In the genomic region with DNA sequence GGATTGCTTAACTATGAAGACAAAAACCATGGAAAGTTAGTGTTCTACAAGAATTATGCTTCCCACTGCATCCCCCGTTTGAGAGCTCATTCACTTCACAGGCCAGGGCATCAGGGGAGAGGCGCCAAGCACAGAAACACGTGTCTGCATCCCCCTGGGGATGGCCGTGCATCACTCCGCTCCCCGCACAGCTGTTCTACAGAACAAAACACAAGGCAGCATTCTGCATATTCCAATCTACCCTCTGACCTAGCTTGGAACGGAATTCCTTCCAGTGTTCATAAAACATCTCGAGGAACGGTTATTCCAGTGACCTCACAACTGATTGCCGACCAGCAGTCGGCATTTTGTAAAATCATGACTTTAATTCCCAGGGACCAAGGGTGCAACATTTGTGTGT, we compare ENCODE assay signal across 11 mouse cellular contexts.
DNase-seq lines count a peak whose midpoint lies in the region; ATAC-seq and TF ChIP-seq lines count a peak whose summit lies in the region.
"Had no signal": no experiment of that assay in that cellular context is flagged by ENCODE, and none has a peak within 500 bp of the region (broad histone marks: within the 10 kb centered on the region; RNA-seq: fewer than 3 reads in every experiment).

No protein-coding gene starts in this region.

- no peak for TF ChIP-seq POLR2A in kidney, adult 2 months (IDR thresholded peaks at IDR 0.05; ENCODE audit: low read depth, low read length)

- H3K4me1 ChIP-seq in embryonic facial prominence, embryonic 10.5 days = peaks cover 35% of the 10 kb centered on the region
- H3K4me1 ChIP-seq in kidney, adult 2 months (ENCODE audit: control insufficient read depth, insufficient read depth, low read length) = 0 out of 2 replicates have a peak, but pooled peaks cover 3% of the 10 kb centered on the region
- H3K4me1 ChIP-seq in hindbrain, embryonic 10.5 days (replicated peaks) = peaks cover 42% of the 10 kb centered on the region

- DNase-seq in embryo, embryonic 10 days (ENCODE audit: low spot score) = peak; percentile 29
- DNase-seq in embryo, embryonic 9.5 days (ENCODE audit: extremely low spot score) = no peak
- peak; percentile 19 for DNase-seq in embryonic facial prominence, embryonic 10.5 days (ENCODE audit: low spot score)
- peak; percentile 72 for DNase-seq in kidney, adult 2 months
- DNase-seq in lung, postnatal 36 days = peak; percentile 33
- DNase-seq in layer of hippocampus, adult 18-20 months (ENCODE audit: low spot score in 2 of 2) = no peak
- DNase-seq in hindbrain, embryonic 10.5 days (ENCODE audit: low spot score) = no peak
- DNase-seq: cerebellum, adult 9-10 months had no signal

- no peaks in the 10 kb centered on the region for H3K36me3 ChIP-seq in embryonic facial prominence, embryonic 10.5 days (replicated peaks)
- H3K36me3 ChIP-seq in kidney, adult 2 months (ENCODE audit: control insufficient read depth, insufficient read depth, low read length) = no peaks in the 10 kb centered on the region
- H3K36me3 ChIP-seq in hindbrain, embryonic 10.5 days = no peaks in the 10 kb centered on the region
- H3K36me3 ChIP-seq: forebrain, embryonic 15.5 days had no signal

- ATAC-seq in megakaryocyte, adult 5-6 weeks (ENCODE audit: poor library complexity, severe bottlenecking) = no peak
- ATAC-seq: forebrain, embryonic 15.5 days had no signal

- no peak for TF ChIP-seq CTCF in kidney, adult 2 months (conservative IDR thresholded peaks at IDR 0.05; ENCODE audit: insufficient read depth, insufficient read length, low read depth, low read length)

- no peak overlapping the region for H3K4me3 ChIP-seq in embryonic facial prominence, embryonic 10.5 days
- H3K4me3 ChIP-seq in kidney, adult 2 months (ENCODE audit: insufficient read depth, low read depth, low read length) = no peak overlapping the region
- H3K4me3 ChIP-seq in hindbrain, embryonic 10.5 days = no peak overlapping the region
- H3K4me3 ChIP-seq: forebrain, embryonic 15.5 days had no signal

- H3K9me3 ChIP-seq in embryonic facial prominence, embryonic 10.5 days = no peaks in the 10 kb centered on the region
- no peaks in the 10 kb centered on the region for H3K9me3 ChIP-seq in hindbrain, embryonic 10.5 days
- H3K9me3 ChIP-seq: forebrain, embryonic 15.5 days had no signal

- peaks cover 21% of the 10 kb centered on the region for H3K27me3 ChIP-seq in embryonic facial prominence, embryonic 10.5 days (replicated peaks; ENCODE audit: low read depth, poor library complexity, severe bottlenecking)
- no peaks in the 10 kb centered on the region for H3K27me3 ChIP-seq in kidney, adult 2 months (replicated peaks; ENCODE audit: control insufficient read depth, insufficient read depth, low read length)
- peaks cover 31% of the 10 kb centered on the region for H3K27me3 ChIP-seq in hindbrain, embryonic 10.5 days (ENCODE audit: insufficient read depth, poor library complexity, severe bottlenecking)
- H3K27me3 ChIP-seq: forebrain, embryonic 15.5 days had no signal

- no peak overlapping the region for H3K27ac ChIP-seq in embryonic facial prominence, embryonic 10.5 days (replicated peaks)
- peak overlapping the region; percentile 19; the same call in 1 of the 2 replicates for H3K27ac ChIP-seq in kidney, adult 2 months (ENCODE audit: insufficient read depth, low read depth, low read length)
- no peak overlapping the region for H3K27ac ChIP-seq in hindbrain, embryonic 10.5 days
- H3K27ac ChIP-seq: forebrain, embryonic 15.5 days; hindbrain, embryonic 14.5 days had no signal

- 77% methylated on average over 11 of the region's 11 CpGs for WGBS in embryonic facial prominence, embryonic 10.5 days
- WGBS in kidney, adult 2 months = 56% methylated on average over 11 of the region's 11 CpGs
- WGBS in hindbrain, embryonic 10.5 days = 68% methylated on average over 11 of the region's 11 CpGs

Comparison
In these comparisons a context has a peak if more than half of its experiments do, and no peak if none do; other contexts are left out.
1. DNase-seq: peak in embryo, embryonic 10 days (single experiment), embryonic facial prominence, embryonic 10.5 days (single experiment), kidney, adult 2 months (single experiment) and lung, postnatal 36 days (single experiment); none in embryo, embryonic 9.5 days (single experiment), layer of hippocampus, adult 18-20 months (0 of 2) and hindbrain, embryonic 10.5 days (single experiment).